ENCODE assay signal across 22 mouse cellular contexts in the genomic region with DNA sequence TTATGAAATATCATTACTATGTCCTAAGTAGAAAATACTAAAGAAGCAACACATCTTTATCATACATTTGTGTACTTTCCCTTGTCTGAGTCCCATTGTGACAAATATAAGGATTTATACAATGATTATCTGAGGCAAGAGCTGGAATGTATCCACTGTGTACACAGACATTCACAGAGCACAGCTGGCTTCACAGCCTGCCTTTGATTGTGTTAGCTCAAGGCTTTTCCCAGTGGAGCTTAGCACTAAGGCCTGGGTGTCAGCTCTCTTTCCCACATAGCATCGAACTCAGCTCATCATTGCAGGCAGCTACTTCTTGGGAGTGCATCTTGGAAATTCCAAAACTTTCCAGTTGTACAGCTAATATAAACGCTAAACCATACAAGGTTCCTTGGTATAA.
DNase-seq lines count a peak whose midpoint lies in the region; ATAC-seq and TF ChIP-seq lines count a peak whose summit lies in the region.
"Had no signal": no experiment of that assay in that cellular context is flagged by ENCODE, and none has a peak within 500 bp of the region (broad histone marks: within the 10 kb centered on the region; RNA-seq: fewer than 3 reads in every experiment).

No protein-coding gene starts in this region.

- ATAC-seq in embryonic facial prominence, embryonic 14.5 days (ENCODE audit: low read depth): no peak
- no peak for ATAC-seq in limb, embryonic 14.5 days (ENCODE audit: low FRiP score, low read depth)
- no peak for ATAC-seq in midbrain, embryonic 14.5 days (ENCODE audit: low FRiP score, low TSS enrichment)
- ATAC-seq in midbrain, embryonic 13.5 days: no peak; the same call in 1 of the 2 replicates
- ATAC-seq: hindbrain, embryonic 16.5 days had no signal

- DNase-seq in embryonic facial prominence, embryonic 14.5 days (ENCODE audit: low spot score): peak; percentile 43
- no peak for DNase-seq in embryonic facial prominence, embryonic 10.5 days (ENCODE audit: low spot score)
- DNase-seq in limb, embryonic 14.5 days (ENCODE audit: low spot score): peak; percentile 35
- DNase-seq in limb, embryonic 10.5 days (ENCODE audit: low spot score): no peak
- DNase-seq in midbrain, embryonic 14.5 days: peak; percentile 39
- DNase-seq in yolk sac, embryonic 10.5 days (ENCODE audit: low spot score): peak; percentile 27
- no peak for DNase-seq in right cerebral cortex, postnatal 25 days
- DNase-seq: adrenal gland, postnatal 10 days; cerebellum, adult 11-12 months; cerebellum, postnatal 36 days; gastrocnemius, postnatal 36 days; kidney, adult 9 months; right cerebral cortex, postnatal 14 days; thymus, postnatal 4 days had no signal

- no peak overlapping the region for H3K27ac ChIP-seq in embryonic facial prominence, embryonic 14.5 days (replicated peaks; ENCODE audit: low read depth, low read length)
- H3K27ac ChIP-seq in embryonic facial prominence, embryonic 10.5 days (replicated peaks): no peak overlapping the region
- no peak overlapping the region for H3K27ac ChIP-seq in limb, embryonic 14.5 days (replicated peaks; ENCODE audit: low read depth, low read length)
- H3K27ac ChIP-seq in limb, embryonic 10.5 days: no peak overlapping the region; the same call in 1 of the 2 replicates
- no peak overlapping the region for H3K27ac ChIP-seq in midbrain, embryonic 14.5 days (replicated peaks; ENCODE audit: low read depth, low read length)
- no peak overlapping the region for H3K27ac ChIP-seq in midbrain, embryonic 13.5 days
- H3K27ac ChIP-seq: forebrain, embryonic 12.5 days; heart, embryonic 10.5 days; layer of hippocampus, adult 2 months; left cerebral cortex, adult 2 months; limb, embryonic 12.5 days; liver, embryonic 14.5 days had no signal

- H3K27me3 ChIP-seq in embryonic facial prominence, embryonic 14.5 days (replicated peaks; ENCODE audit: control insufficient read depth, insufficient read depth, low read length): no peaks in the 10 kb centered on the region
- no peaks in the 10 kb centered on the region for H3K27me3 ChIP-seq in embryonic facial prominence, embryonic 10.5 days (replicated peaks; ENCODE audit: low read depth, poor library complexity, severe bottlenecking)
- H3K27me3 ChIP-seq in limb, embryonic 14.5 days (ENCODE audit: control insufficient read depth, insufficient read depth, low read length): no peaks in the 10 kb centered on the region
- no peaks in the 10 kb centered on the region for H3K27me3 ChIP-seq in limb, embryonic 10.5 days (ENCODE audit: low read depth, poor library complexity, severe bottlenecking)
- no peaks in the 10 kb centered on the region for H3K27me3 ChIP-seq in midbrain, embryonic 14.5 days (ENCODE audit: control insufficient read depth, insufficient read depth, low read length)
- no peaks in the 10 kb centered on the region for H3K27me3 ChIP-seq in midbrain, embryonic 13.5 days
- H3K27me3 ChIP-seq: forebrain, embryonic 12.5 days; limb, embryonic 12.5 days had no signal

- TF ChIP-seq POLR2A in limb, embryonic 14.5 days (IDR thresholded peaks at IDR 0.05; ENCODE audit: borderline replicate concordance, extremely low read depth, insufficient read depth, insufficient read length): no peak

- no peaks in the 10 kb centered on the region for H3K9me3 ChIP-seq in embryonic facial prominence, embryonic 14.5 days (ENCODE audit: control insufficient read depth, low read length)
- no peaks in the 10 kb centered on the region for H3K9me3 ChIP-seq in embryonic facial prominence, embryonic 10.5 days
- H3K9me3 ChIP-seq in limb, embryonic 14.5 days (ENCODE audit: control insufficient read depth, low read length): no peaks in the 10 kb centered on the region
- no peaks in the 10 kb centered on the region for H3K9me3 ChIP-seq in limb, embryonic 10.5 days (replicated peaks)
- H3K9me3 ChIP-seq in midbrain, embryonic 14.5 days (ENCODE audit: control insufficient read depth, low read length): no peaks in the 10 kb centered on the region
- no peaks in the 10 kb centered on the region for H3K9me3 ChIP-seq in midbrain, embryonic 13.5 days
- H3K9me3 ChIP-seq: forebrain, embryonic 12.5 days; heart, embryonic 10.5 days; limb, embryonic 12.5 days had no signal

- WGBS in embryonic facial prominence, embryonic 14.5 days: 44% methylated on average over 2 of the region's 2 CpGs
- WGBS in embryonic facial prominence, embryonic 10.5 days: 70% methylated on average over 2 of the region's 2 CpGs
- 54% methylated on average over 2 of the region's 2 CpGs for WGBS in limb, embryonic 14.5 days
- WGBS in limb, embryonic 10.5 days: 83% methylated on average over 2 of the region's 2 CpGs
- 73% methylated on average over 2 of the region's 2 CpGs for WGBS in midbrain, embryonic 14.5 days
- WGBS in midbrain, embryonic 13.5 days: 58% methylated on average over 2 of the region's 2 CpGs

- no peak overlapping the region for H3K4me2 ChIP-seq in embryonic facial prominence, embryonic 14.5 days (ENCODE audit: low read depth, low read length)
- H3K4me2 ChIP-seq in limb, embryonic 14.5 days (replicated peaks; ENCODE audit: low read depth, low read length, severe bottlenecking): no peak overlapping the region
- H3K4me2 ChIP-seq in midbrain, embryonic 14.5 days (ENCODE audit: low read length): no peak overlapping the region
- H3K4me2 ChIP-seq in midbrain, embryonic 13.5 days (replicated peaks): no peak overlapping the region
- H3K4me2 ChIP-seq: forebrain, embryonic 12.5 days; limb, embryonic 12.5 days had no signal

- no peak overlapping the region for H3K4me3 ChIP-seq in embryonic facial prominence, embryonic 14.5 days (ENCODE audit: low read depth, low read length)
- no peak overlapping the region for H3K4me3 ChIP-seq in embryonic facial prominence, embryonic 10.5 days
- no peak overlapping the region for H3K4me3 ChIP-seq in limb, embryonic 14.5 days (replicated peaks; ENCODE audit: low read length)
- no peak overlapping the region for H3K4me3 ChIP-seq in limb, embryonic 10.5 days
- H3K4me3 ChIP-seq in midbrain, embryonic 14.5 days (replicated peaks; ENCODE audit: low read depth, low read length): no peak overlapping the region
- no peak overlapping the region for H3K4me3 ChIP-seq in midbrain, embryonic 13.5 days (replicated peaks)
- H3K4me3 ChIP-seq: forebrain, embryonic 12.5 days; heart, embryonic 10.5 days; layer of hippocampus, adult 2 months; left cerebral cortex, adult 2 months; limb, embryonic 12.5 days had no signal

- H3K9ac ChIP-seq in embryonic facial prominence, embryonic 14.5 days (ENCODE audit: low read depth, low read length): no peak overlapping the region
- H3K9ac ChIP-seq in limb, embryonic 14.5 days (ENCODE audit: low read depth, low read length, severe bottlenecking): no peak overlapping the region
- H3K9ac ChIP-seq in midbrain, embryonic 14.5 days (replicated peaks; ENCODE audit: low read length): no peak overlapping the region
- H3K9ac ChIP-seq in midbrain, embryonic 13.5 days (replicated peaks): no peak overlapping the region
- H3K9ac ChIP-seq: forebrain, embryonic 12.5 days; limb, embryonic 12.5 days; liver, embryonic 14.5 days had no signal

- no peaks in the 10 kb centered on the region for H3K36me3 ChIP-seq in embryonic facial prominence, embryonic 14.5 days (ENCODE audit: control insufficient read depth, insufficient read depth, low read length)
- no peaks in the 10 kb centered on the region for H3K36me3 ChIP-seq in embryonic facial prominence, embryonic 10.5 days (replicated peaks)
- H3K36me3 ChIP-seq in limb, embryonic 14.5 days (ENCODE audit: control insufficient read depth, insufficient read depth, low read length): no peaks in the 10 kb centered on the region
- no peaks in the 10 kb centered on the region for H3K36me3 ChIP-seq in limb, embryonic 10.5 days
- H3K36me3 ChIP-seq in midbrain, embryonic 14.5 days (ENCODE audit: control insufficient read depth, insufficient read depth, low read length): no peaks in the 10 kb centered on the region
- no peaks in the 10 kb centered on the region for H3K36me3 ChIP-seq in midbrain, embryonic 13.5 days
- H3K36me3 ChIP-seq: forebrain, embryonic 12.5 days; heart, embryonic 10.5 days; limb, embryonic 12.5 days had no signal

- peaks cover 3% of the 10 kb centered on the region for H3K4me1 ChIP-seq in embryonic facial prominence, embryonic 14.5 days (ENCODE audit: control insufficient read depth, insufficient read depth, low read length)
- H3K4me1 ChIP-seq in embryonic facial prominence, embryonic 10.5 days: peaks cover 16% of the 10 kb centered on the region
- peaks cover 13% of the 10 kb centered on the region for H3K4me1 ChIP-seq in limb, embryonic 14.5 days (ENCODE audit: control insufficient read depth, insufficient read depth, low read length)
- H3K4me1 ChIP-seq in limb, embryonic 10.5 days: peaks cover 13% of the 10 kb centered on the region
- no peaks in the 10 kb centered on the region for H3K4me1 ChIP-seq in midbrain, embryonic 14.5 days (ENCODE audit: control insufficient read depth, insufficient read depth, low read length)
- peaks cover 8% of the 10 kb centered on the region for H3K4me1 ChIP-seq in midbrain, embryonic 13.5 days (replicated peaks)
- H3K4me1 ChIP-seq: forebrain, embryonic 12.5 days; heart, embryonic 10.5 days had no signal

Comparison
In these comparisons a context has a peak if more than half of its experiments do, and no peak if none do; other contexts are left out.
1. DNase-seq: peak in embryonic facial prominence, embryonic 14.5 days (single experiment), limb, embryonic 14.5 days (single experiment), midbrain, embryonic 14.5 days (single experiment) and yolk sac, embryonic 10.5 days (single experiment); none in embryonic facial prominence, embryonic 10.5 days (single experiment), limb, embryonic 10.5 days (single experiment) and right cerebral cortex, postnatal 25 days (single experiment).